Mouse (Mus musculus) midbrain, embryonic 13.5 days (tissue): ENCODE data around the gene Gna13. TPM values are rescaled to one million over a fixed set of nuclear protein-coding genes. Genes with fewer than 3 reads are reported as not detected.
A peak's percentile ranks its signal among the peaks of the same experiment; 100 is the strongest.

Experiments used
- ATAC-seq: fragments of 200-750 bp; cut with Nextera tagmentation; 2 replicates; pipeline ENCODE4 v1.8.0; 2017; ENCODE audit warnings: mild to moderate bottlenecking, moderate TSS enrichment, moderate library complexity
- H3K27ac ChIP-seq: fragments of 300-500 bp; sonication (generic); 2 replicates; pipeline ENCODE4 v1.5.1; 2015; ENCODE audit warnings: inconsistent platforms, mild to moderate bottlenecking, moderate library complexity
- H3K27me3 ChIP-seq: fragments of 300-500 bp; sonication (generic); 2 replicates; pipeline ENCODE4 v1.6.1; 2015; ENCODE audit warnings: mild to moderate bottlenecking, inconsistent platforms
- H3K36me3 ChIP-seq: fragments of 300-500 bp; sonication (generic); 2 replicates; pipeline ENCODE4 v1.6.1; 2015; ENCODE audit warnings: mild to moderate bottlenecking, inconsistent platforms
- H3K4me1 ChIP-seq: fragments of 300-500 bp; sonication (generic); replicated peaks from 2 replicates; pipeline ENCODE4 v1.6.1; 2015; ENCODE audit warnings: inconsistent platforms
- H3K4me2 ChIP-seq: fragments of 300-500 bp; sonication (generic); replicated peaks from 2 replicates; pipeline ENCODE4 v1.6.1; 2015; ENCODE audit warnings: moderate library complexity, mild to moderate bottlenecking, inconsistent platforms
- H3K4me3 ChIP-seq: fragments of 300-500 bp; sonication (generic); replicated peaks from 2 replicates; pipeline ENCODE4 v1.5.1; 2015; ENCODE audit warnings: mild to moderate bottlenecking, inconsistent platforms
- H3K9ac ChIP-seq: fragments of 300-500 bp; sonication (generic); replicated peaks from 2 replicates; pipeline ENCODE4 v1.6.1; 2015; ENCODE audit warnings: mild to moderate bottlenecking, inconsistent platforms
- H3K9me3 ChIP-seq: fragments of 300-500 bp; sonication (generic); 2 replicates; pipeline ENCODE4 v1.6.1; 2016; ENCODE audit warnings: mild to moderate bottlenecking, inconsistent platforms
- WGBS: fragments of 180-500 bp; shearing (Covaris S2); methylation state at CpG from one replicate; pipeline ENCODE4 v1.1.7; 2015; 5-methylcytosine and 5-hydroxymethylcytosine counted together
- polyA plus RNA-seq: library from polyadenylated mRNA; unstranded; fragments of >200 nt; fragmentation: Nextera tagmentation; extraction: Ambion mirVana; gene quantifications from 2 replicates; pipeline ENCODE4 v1.2.1, GENCODE M21; 2015

Gene Gna13
- 16.2 and 16.4 TPM in 2 replicates for polyA plus RNA-seq

- Histone ChIP-seq H3K4me1 (peaks cover 66% of the 10 kb centered on the region), H3K4me2 (peak within 1 kb of the TSS; percentile 92), H3K36me3 (peaks cover 23% of the 10 kb centered on the region), H3K27ac (peak within 1 kb of the TSS; percentile 95), H3K9ac (peak within 1 kb of the TSS; percentile 93), H3K27me3 (peaks cover 16% of the 10 kb centered on the region), H3K9me3 (no peaks in the 10 kb centered on the region), H3K4me3 (peak within 1 kb of the TSS; percentile 97)
- ATAC-seq: peak; percentile 77
- under 1% methylated on average over 63 of the region's 89 CpGs for WGBS
Measured at GRCm38 (mm10) chr11:109362463-109363190, at the start of gene Gna13. TSS of gene Gna13 (plus strand) at chr11:109362831.

- no peaks in the 10 kb centered on the region for H3K9me3 ChIP-seq
- no peak for ATAC-seq
- no peaks in the 10 kb centered on the region for H3K36me3 ChIP-seq
- H3K9ac ChIP-seq: no peak overlapping the region
- H3K4me2 ChIP-seq: no peak overlapping the region
- no peak overlapping the region for H3K4me3 ChIP-seq
- 44% methylated on average over 4 of the region's 4 CpGs for WGBS
- peaks cover 22% of the 10 kb centered on the region for H3K27me3 ChIP-seq
- H3K4me1 ChIP-seq: 0 out of 2 replicates have a peak, but pooled peaks cover 8% of the 10 kb centered on the region
- H3K27ac ChIP-seq: no peak overlapping the region
Measured at GRCm38 (mm10) chr11:109316921-109317320, 45.7 kb upstream of the Gna13 start.

GRCm38 (mm10) chr11:109319471-109319870 lies 43.2 kb upstream of the Gna13 start:
- H3K4me3 ChIP-seq: no peak overlapping the region
- H3K36me3 ChIP-seq: no peaks in the 10 kb centered on the region
- no peak for ATAC-seq
- H3K9ac ChIP-seq: no peak overlapping the region
- no peak overlapping the region for H3K27ac ChIP-seq
- H3K27me3 ChIP-seq: peaks cover 10% of the 10 kb centered on the region
- no peak overlapping the region for H3K4me2 ChIP-seq
- 0 out of 2 replicates have a peak, but pooled peaks cover 8% of the 10 kb centered on the region for H3K4me1 ChIP-seq
- WGBS: 96% methylated on average over 4 of the region's 4 CpGs
- H3K9me3 ChIP-seq: no peaks in the 10 kb centered on the region

GRCm38 (mm10) chr11:109319946-109320345 lies 42.7 kb upstream of the Gna13 start:
- H3K36me3 ChIP-seq: no peaks in the 10 kb centered on the region
- ATAC-seq: no peak
- H3K4me2 ChIP-seq: no peak overlapping the region
- 87% methylated on average over 5 of the region's 5 CpGs for WGBS
- 0 out of 2 replicates have a peak, but pooled peaks cover 8% of the 10 kb centered on the region for H3K4me1 ChIP-seq
- no peak overlapping the region for H3K9ac ChIP-seq
- H3K9me3 ChIP-seq: no peaks in the 10 kb centered on the region
- no peak overlapping the region for H3K4me3 ChIP-seq
- peak overlapping the region; percentile 65; the same call in 1 of the 2 replicates for H3K27ac ChIP-seq
- peaks cover 9% of the 10 kb centered on the region for H3K27me3 ChIP-seq

GRCm38 (mm10) chr11:109320361-109320933 lies 42.2 kb upstream of the Gna13 start:
- no peaks in the 10 kb centered on the region for H3K36me3 ChIP-seq
- peak overlapping the region; percentile 65 for H3K27ac ChIP-seq
- no peaks in the 10 kb centered on the region for H3K9me3 ChIP-seq
- H3K4me2 ChIP-seq: no peak overlapping the region
- WGBS: 39% methylated on average over 8 of the region's 8 CpGs
- peak overlapping the region; percentile 41; the same call in 1 of the 2 replicates for H3K9ac ChIP-seq
- no peak overlapping the region for H3K4me3 ChIP-seq
- ATAC-seq: peak; percentile 83
- 0 out of 2 replicates have a peak, but pooled peaks cover 8% of the 10 kb centered on the region for H3K4me1 ChIP-seq
- peaks cover 5% of the 10 kb centered on the region; the same call in 1 of the 2 replicates for H3K27me3 ChIP-seq

GRCm38 (mm10) chr11:109326270-109326669 lies 36.4 kb upstream of the Gna13 start:
- H3K4me2 ChIP-seq: no peak overlapping the region
- no peak for ATAC-seq
- H3K4me1 ChIP-seq: peaks cover 10% of the 10 kb centered on the region; the same call in 1 of the 2 replicates
- H3K36me3 ChIP-seq: no peaks in the 10 kb centered on the region
- H3K9ac ChIP-seq: no peak overlapping the region
- WGBS: 88% methylated on average over 13 of the region's 13 CpGs
- no peaks in the 10 kb centered on the region for H3K9me3 ChIP-seq
- H3K27me3 ChIP-seq: no peaks in the 10 kb centered on the region
- H3K27ac ChIP-seq: no peak overlapping the region
- H3K4me3 ChIP-seq: no peak overlapping the region

- Histone ChIP-seq H3K4me1 (peaks cover 12% of the 10 kb centered on the region; the same call in 1 of the 2 replicates), H3K27ac (peak overlapping the region; percentile 25; the same call in 1 of the 2 replicates), H3K36me3 (no peaks in the 10 kb centered on the region), H3K27me3 (no peaks in the 10 kb centered on the region), H3K4me3 (no peak overlapping the region), H3K9me3 (no peaks in the 10 kb centered on the region), H3K9ac (no peak overlapping the region), H3K4me2 (no peak overlapping the region)
- 30% methylated on average over 3 of the region's 3 CpGs for WGBS
- no peak for ATAC-seq
Measured at GRCm38 (mm10) chr11:109327381-109327780, 35.2 kb upstream of the Gna13 start.

- no peaks in the 10 kb centered on the region for H3K27me3 ChIP-seq
- no peak overlapping the region for H3K4me2 ChIP-seq
- ATAC-seq: no peak
- H3K27ac ChIP-seq: no peak overlapping the region
- H3K9me3 ChIP-seq: no peaks in the 10 kb centered on the region
- no peak overlapping the region for H3K4me3 ChIP-seq
- H3K36me3 ChIP-seq: no peaks in the 10 kb centered on the region
- H3K4me1 ChIP-seq: peaks cover 12% of the 10 kb centered on the region; the same call in 1 of the 2 replicates
- no peak overlapping the region for H3K9ac ChIP-seq
- 87% methylated on average over 10 of the region's 10 CpGs for WGBS
Measured at GRCm38 (mm10) chr11:109327952-109328351, 34.7 kb upstream of the Gna13 start.

GRCm38 (mm10) chr11:109329331-109329730 lies 33.3 kb upstream of the Gna13 start:
- no peak for ATAC-seq
- 73% methylated on average over 4 of the region's 4 CpGs for WGBS
- no peaks in the 10 kb centered on the region for H3K9me3 ChIP-seq
- no peaks in the 10 kb centered on the region for H3K36me3 ChIP-seq
- H3K4me3 ChIP-seq: no peak overlapping the region
- H3K4me1 ChIP-seq: peaks cover 12% of the 10 kb centered on the region; the same call in 1 of the 2 replicates
- H3K27me3 ChIP-seq: no peaks in the 10 kb centered on the region
- H3K4me2 ChIP-seq: no peak overlapping the region
- no peak overlapping the region for H3K27ac ChIP-seq
- no peak overlapping the region for H3K9ac ChIP-seq

GRCm38 (mm10) chr11:109330706-109331393 lies 31.8 kb upstream of the Gna13 start:
- Histone ChIP-seq H3K4me3 (no peak overlapping the region), H3K9me3 (no peaks in the 10 kb centered on the region), H3K4me1 (peaks cover 12% of the 10 kb centered on the region; the same call in 1 of the 2 replicates), H3K9ac (no peak overlapping the region), H3K27me3 (no peaks in the 10 kb centered on the region), H3K27ac (no peak overlapping the region), H3K4me2 (peak overlapping the region; percentile 36), H3K36me3 (no peaks in the 10 kb centered on the region)
- 39% methylated on average over 17 of the region's 17 CpGs for WGBS
- peak; percentile 79 for ATAC-seq

GRCm38 (mm10) chr11:109331424-109331824 lies 31.2 kb upstream of the Gna13 start:
- H3K27me3 ChIP-seq: no peaks in the 10 kb centered on the region
- H3K27ac ChIP-seq: no peak overlapping the region
- no peaks in the 10 kb centered on the region for H3K9me3 ChIP-seq
- H3K4me2 ChIP-seq: peak overlapping the region; percentile 36
- H3K36me3 ChIP-seq: no peaks in the 10 kb centered on the region
- H3K9ac ChIP-seq: no peak overlapping the region
- peaks cover 12% of the 10 kb centered on the region; the same call in 1 of the 2 replicates for H3K4me1 ChIP-seq
- WGBS: 3% methylated on average over 6 of the region's 6 CpGs
- peak; percentile 93 for ATAC-seq
- no peak overlapping the region for H3K4me3 ChIP-seq

GRCm38 (mm10) chr11:109332722-109333121 lies 29.9 kb upstream of the Gna13 start:
- WGBS: 89% methylated on average over 6 of the region's 6 CpGs
- no peak overlapping the region for H3K4me3 ChIP-seq
- H3K9ac ChIP-seq: no peak overlapping the region
- H3K4me2 ChIP-seq: no peak overlapping the region
- no peak for ATAC-seq
- H3K27me3 ChIP-seq: no peaks in the 10 kb centered on the region
- H3K27ac ChIP-seq: no peak overlapping the region
- H3K36me3 ChIP-seq: no peaks in the 10 kb centered on the region
- H3K4me1 ChIP-seq: peaks cover 7% of the 10 kb centered on the region; the same call in 1 of the 2 replicates
- H3K9me3 ChIP-seq: no peaks in the 10 kb centered on the region
